ENCODE assay signal across 28 mouse cellular contexts in genomic region chr13:80224110-80224509, GRCm38 (mm10).
"Had no signal": no experiment of that assay in that cellular context is flagged by ENCODE, and none has a peak within 500 bp of the region (broad histone marks: within the 10 kb centered on the region; RNA-seq: fewer than 3 reads in every experiment).

No protein-coding gene starts in this region.

- H3K4me1 ChIP-seq: heart, embryonic 15.5 days; hindbrain, embryonic 13.5 days; hindbrain, embryonic 15.5 days; kidney, embryonic 15.5 days; limb, embryonic 12.5 days; liver, embryonic 13.5 days; liver, embryonic 15.5 days had no signal

- H3K4me3 ChIP-seq: heart, adult 2 months; heart, embryonic 13.5 days; heart, embryonic 15.5 days; hindbrain, embryonic 13.5 days; hindbrain, embryonic 15.5 days; kidney, embryonic 15.5 days; limb, embryonic 12.5 days; liver, embryonic 13.5 days; liver, embryonic 15.5 days had no signal

- H3K27me3 ChIP-seq: heart, embryonic 13.5 days; heart, embryonic 15.5 days; hindbrain, embryonic 13.5 days; hindbrain, embryonic 15.5 days; kidney, embryonic 15.5 days; limb, embryonic 12.5 days; liver, embryonic 13.5 days; liver, embryonic 15.5 days had no signal

- ATAC-seq: hindbrain, postnatal 0 days; intestine, embryonic 16.5 days; liver, postnatal 0 days had no signal

- H3K4me2 ChIP-seq: heart, embryonic 11.5 days; heart, embryonic 13.5 days; heart, embryonic 15.5 days; hindbrain, embryonic 13.5 days; hindbrain, embryonic 15.5 days; kidney, embryonic 15.5 days; limb, embryonic 12.5 days; liver, embryonic 11.5 days; liver, embryonic 13.5 days; liver, embryonic 15.5 days had no signal

- DNase-seq: gastrocnemius, postnatal 14 days; gastrocnemius, postnatal 36 days; heart, adult 11 months; heart, adult 2 months; heart, postnatal 14 days; kidney, adult 11 months; kidney, adult 2 months; kidney, adult 9 months; kidney, postnatal 14 days; kidney, postnatal 36 days; layer of hippocampus, adult 9-11 months; layer of hippocampus, postnatal 36 days; left cerebral cortex, postnatal 4 days; liver; liver, embryonic 13.5 days; liver, postnatal 0 days had no signal

- H3K9me3 ChIP-seq: heart, embryonic 13.5 days; heart, embryonic 15.5 days; hindbrain, embryonic 13.5 days; hindbrain, embryonic 15.5 days; kidney, embryonic 15.5 days; limb, embryonic 12.5 days; liver, embryonic 13.5 days; liver, embryonic 15.5 days had no signal

- H3K27ac ChIP-seq: heart, adult 2 months; heart, embryonic 13.5 days; heart, embryonic 15.5 days; hindbrain, embryonic 13.5 days; hindbrain, embryonic 15.5 days; hindbrain, postnatal 0 days; kidney, embryonic 15.5 days; kidney, postnatal 0 days; limb, embryonic 12.5 days; liver, embryonic 13.5 days; liver, embryonic 15.5 days had no signal

- H3K9ac ChIP-seq: heart, embryonic 13.5 days; heart, embryonic 15.5 days; hindbrain, embryonic 13.5 days; hindbrain, embryonic 15.5 days; kidney, embryonic 15.5 days; limb, embryonic 12.5 days; liver, embryonic 13.5 days; liver, embryonic 15.5 days; liver, postnatal 0 days had no signal

- H3K36me3 ChIP-seq: heart, embryonic 13.5 days; heart, embryonic 15.5 days; hindbrain, embryonic 13.5 days; hindbrain, embryonic 15.5 days; kidney, embryonic 15.5 days; limb, embryonic 12.5 days; liver, embryonic 13.5 days; liver, embryonic 15.5 days had no signal
